Mouse (Mus musculus) limb, embryonic 12.5 days (tissue): ENCODE data around the gene Tmem150c. TPM values are rescaled to one million over a fixed set of nuclear protein-coding genes. Genes with fewer than 3 reads are reported as not detected.

Source experiments
- ATAC-seq: fragments of 200-750 bp; cut with Nextera tagmentation; 2 replicates; pipeline ENCODE4 v1.8.0; 2017; ENCODE audit warnings: low read depth, moderate TSS enrichment; ENCODE audit not compliant: insufficient number of reproducible peaks, insufficient read depth, low FRiP score, low TSS enrichment
- H3K27ac ChIP-seq: fragments of 300-500 bp; sonication (generic); 2 replicates; pipeline ENCODE4 v1.5.1; 2016; ENCODE audit warnings: mild to moderate bottlenecking, moderate library complexity
- H3K27me3 ChIP-seq: fragments of 300-500 bp; sonication (generic); 2 replicates; pipeline ENCODE4 v1.6.1; 2016; ENCODE audit warnings: mild to moderate bottlenecking, moderate library complexity
- H3K36me3 ChIP-seq: fragments of 300-500 bp; sonication (generic); 2 replicates; pipeline ENCODE4 v1.6.1; 2016; ENCODE audit warnings: mild to moderate bottlenecking, moderate library complexity
- H3K4me1 ChIP-seq: fragments of 300-500 bp; sonication (generic); replicated peaks from 2 replicates; pipeline ENCODE4 v1.6.1; 2016
- H3K4me2 ChIP-seq: fragments of 300-500 bp; sonication (generic); 2 replicates; pipeline ENCODE4 v1.6.1; 2016; ENCODE audit warnings: mild to moderate bottlenecking, moderate library complexity
- H3K4me3 ChIP-seq: fragments of 300-500 bp; sonication (generic); replicated peaks from 2 replicates; pipeline ENCODE4 v1.5.1; 2016; ENCODE audit warnings: mild to moderate bottlenecking
- H3K9ac ChIP-seq: fragments of 300-500 bp; sonication (generic); replicated peaks from 2 replicates; pipeline ENCODE4 v1.6.1; 2016; ENCODE audit warnings: mild to moderate bottlenecking, moderate library complexity
- H3K9me3 ChIP-seq: fragments of 300-500 bp; sonication (generic); 2 replicates; pipeline ENCODE4 v1.6.1; 2016; ENCODE audit warnings: mild to moderate bottlenecking, moderate library complexity
- WGBS: fragments of 180-500 bp; shearing (Covaris S2); methylation state at CpG from one replicate; pipeline ENCODE4 v1.1.7; 2016; 5-methylcytosine and 5-hydroxymethylcytosine counted together
- polyA plus RNA-seq: library from polyadenylated mRNA; unstranded; fragments of >200 nt; fragmentation: Nextera tagmentation; extraction: Ambion mirVana; gene quantifications from 2 replicates; pipeline ENCODE4 v1.2.1, GENCODE M21; 2016

The Tmem150c gene
- polyA plus RNA-seq, 1 experiment from 2014 or later = 2.4 TPM

DNA sequence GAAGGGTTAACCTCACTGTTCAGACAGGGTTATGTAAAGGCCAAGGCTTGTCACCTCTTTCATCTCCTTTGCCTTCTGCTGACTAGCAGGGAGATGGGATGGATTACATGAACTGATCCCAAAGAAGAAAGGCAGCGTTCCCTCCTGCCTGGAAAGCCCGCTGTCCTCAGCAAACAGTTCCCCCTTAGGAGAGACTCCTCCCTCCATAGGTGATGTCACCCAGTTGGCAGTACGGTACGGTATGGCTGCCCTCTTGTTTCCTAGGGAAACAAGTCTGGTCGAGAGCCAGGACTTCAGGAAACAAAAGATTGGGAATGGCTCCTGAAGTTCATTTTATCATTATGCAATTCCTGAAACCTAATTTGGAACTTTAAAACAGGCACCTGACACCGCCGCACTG lies 111.7 kb downstream of the Tmem150c start:
- 76% methylated on average over 7 of the region's 7 CpGs for WGBS
- Histone ChIP-seq H3K9ac (no peak overlapping the region), H3K4me1 (peaks cover 26% of the 10 kb centered on the region), H3K9me3 (peaks cover 6% of the 10 kb centered on the region; the same call in 1 of the 2 replicates), H3K27ac (no peak overlapping the region), H3K4me2 (no peak overlapping the region), H3K36me3 (peaks cover 21% of the 10 kb centered on the region; the same call in 1 of the 2 replicates), H3K27me3 (no peaks in the 10 kb centered on the region), H3K4me3 (no peak overlapping the region)
- ATAC-seq = no peak

- Histone ChIP-seq H3K9ac (no peak overlapping the region), H3K36me3 (peaks cover 17% of the 10 kb centered on the region; the same call in 1 of the 2 replicates), H3K27me3 (no peaks in the 10 kb centered on the region), H3K27ac (no peak overlapping the region), H3K4me1 (peaks cover 26% of the 10 kb centered on the region), H3K9me3 (peaks cover 6% of the 10 kb centered on the region; the same call in 1 of the 2 replicates), H3K4me3 (no peak overlapping the region), H3K4me2 (no peak overlapping the region)
- no peak for ATAC-seq
- WGBS = 67% methylated on average over 8 of the region's 8 CpGs
Measured at GRCm38 (mm10) chr5:100047143-100047640, 112.4 kb downstream of the Tmem150c start.

DNA sequence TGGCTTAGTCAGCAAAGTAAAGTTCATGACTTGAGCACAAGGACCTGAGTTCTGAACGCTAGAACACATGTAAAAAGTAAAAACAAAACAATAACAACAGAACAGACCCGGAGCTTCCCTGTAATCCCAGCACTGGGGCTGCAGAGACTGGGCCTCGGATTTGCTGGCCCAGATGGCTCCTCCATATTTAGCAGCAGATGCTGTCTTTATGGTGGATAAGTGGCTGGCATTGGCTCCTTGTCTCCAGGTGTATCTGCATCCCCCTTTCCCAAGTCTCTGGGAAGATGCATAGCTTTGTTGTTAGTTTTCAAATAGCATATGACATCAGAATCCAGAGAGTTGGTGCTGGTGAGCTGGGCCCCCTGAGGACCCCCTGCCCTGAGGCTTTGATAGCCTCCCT lies 113.5 kb downstream of the Tmem150c start:
- Histone ChIP-seq H3K27me3 (no peaks in the 10 kb centered on the region), H3K9me3 (peaks cover 6% of the 10 kb centered on the region; the same call in 1 of the 2 replicates), H3K4me1 (peaks cover 29% of the 10 kb centered on the region), H3K27ac (no peak overlapping the region), H3K36me3 (peaks cover 13% of the 10 kb centered on the region; the same call in 1 of the 2 replicates), H3K4me2 (no peak overlapping the region), H3K4me3 (no peak overlapping the region), H3K9ac (no peak overlapping the region)
- WGBS = 81% methylated on average over 3 of the region's 3 CpGs
- ATAC-seq = no peak

- peaks cover 35% of the 10 kb centered on the region for H3K4me1 ChIP-seq
- H3K4me2 ChIP-seq = no peak overlapping the region
- H3K27ac ChIP-seq = no peak overlapping the region
- WGBS = 83% methylated on average over 5 of the region's 5 CpGs
- no peak for ATAC-seq
- H3K9ac ChIP-seq = no peak overlapping the region
- H3K27me3 ChIP-seq = no peaks in the 10 kb centered on the region
- no peaks in the 10 kb centered on the region for H3K9me3 ChIP-seq
- H3K36me3 ChIP-seq = 0 out of 2 replicates have a peak, but pooled peaks cover 3% of the 10 kb centered on the region
- H3K4me3 ChIP-seq = no peak overlapping the region
Measured at GRCm38 (mm10) chr5:100044621-100045020, 115.0 kb downstream of the Tmem150c start.

- no peak for ATAC-seq
- Histone ChIP-seq H3K4me2 (no peak overlapping the region), H3K27ac (no peak overlapping the region), H3K4me1 (peaks cover 30% of the 10 kb centered on the region), H3K27me3 (no peaks in the 10 kb centered on the region), H3K4me3 (no peak overlapping the region), H3K36me3 (0 out of 2 replicates have a peak, but pooled peaks cover 3% of the 10 kb centered on the region), H3K9ac (no peak overlapping the region), H3K9me3 (no peaks in the 10 kb centered on the region)
- 82% methylated on average over 4 of the region's 4 CpGs for WGBS
Measured at GRCm38 (mm10) chr5:100044030-100044429, 115.6 kb downstream of the Tmem150c start.

DNA sequence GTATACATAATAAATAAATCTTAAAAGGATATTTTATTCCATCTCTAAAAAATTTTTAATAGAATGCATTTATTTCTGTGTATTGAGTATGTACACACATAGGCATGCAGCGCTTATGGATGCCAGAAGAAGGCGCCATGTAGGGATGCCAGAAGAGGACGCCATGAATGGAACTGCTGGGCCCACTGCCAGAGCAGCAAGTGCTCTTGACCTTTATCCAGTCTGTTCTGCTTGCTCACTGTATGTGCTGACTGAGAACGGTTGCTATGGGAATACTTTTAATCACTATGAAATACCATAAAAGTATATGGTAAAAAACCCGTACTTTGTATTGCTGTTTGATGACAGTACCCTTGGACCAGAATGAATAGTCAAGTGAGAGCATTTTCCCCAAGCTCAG lies 116.2 kb downstream of the Tmem150c start:
- no peak overlapping the region for H3K27ac ChIP-seq
- ATAC-seq = no peak
- H3K4me3 ChIP-seq = no peak overlapping the region
- no peaks in the 10 kb centered on the region for H3K27me3 ChIP-seq
- no peak overlapping the region for H3K4me2 ChIP-seq
- no peak overlapping the region for H3K9ac ChIP-seq
- H3K4me1 ChIP-seq = peaks cover 24% of the 10 kb centered on the region
- H3K36me3 ChIP-seq = 0 out of 2 replicates have a peak, but pooled peaks cover 3% of the 10 kb centered on the region
- 88% methylated on average over 5 of the region's 5 CpGs for WGBS
- H3K9me3 ChIP-seq = no peaks in the 10 kb centered on the region

DNA sequence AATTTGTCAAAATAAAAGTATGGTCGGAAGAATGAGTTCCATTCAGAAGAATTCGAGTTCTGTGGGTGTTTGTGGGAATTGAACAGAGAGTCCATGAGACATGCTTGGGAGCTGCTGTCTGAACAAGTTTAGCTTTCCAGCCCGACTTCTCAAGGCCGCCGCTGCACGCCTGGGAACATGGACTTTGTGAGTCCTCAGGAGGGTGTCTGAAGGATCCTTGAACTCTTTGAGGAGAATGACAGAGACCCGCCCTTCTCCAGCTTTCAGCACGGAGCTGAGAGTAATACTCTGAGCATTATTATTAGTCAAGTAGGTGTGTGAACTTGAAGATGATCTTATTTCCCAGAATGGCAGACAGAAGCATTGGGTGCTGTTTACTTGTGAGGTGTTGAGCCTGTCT lies 117.1 kb downstream of the Tmem150c start:
- no peak overlapping the region for H3K4me3 ChIP-seq
- H3K4me1 ChIP-seq = peaks cover 18% of the 10 kb centered on the region; the same call in 1 of the 2 replicates
- H3K9me3 ChIP-seq = no peaks in the 10 kb centered on the region
- H3K27me3 ChIP-seq = no peaks in the 10 kb centered on the region
- H3K36me3 ChIP-seq = peaks cover 6% of the 10 kb centered on the region; the same call in 1 of the 2 replicates
- H3K4me2 ChIP-seq = no peak overlapping the region
- H3K9ac ChIP-seq = no peak overlapping the region
- no peak for ATAC-seq
- H3K27ac ChIP-seq = no peak overlapping the region
- 92% methylated on average over 8 of the region's 8 CpGs for WGBS

DNA sequence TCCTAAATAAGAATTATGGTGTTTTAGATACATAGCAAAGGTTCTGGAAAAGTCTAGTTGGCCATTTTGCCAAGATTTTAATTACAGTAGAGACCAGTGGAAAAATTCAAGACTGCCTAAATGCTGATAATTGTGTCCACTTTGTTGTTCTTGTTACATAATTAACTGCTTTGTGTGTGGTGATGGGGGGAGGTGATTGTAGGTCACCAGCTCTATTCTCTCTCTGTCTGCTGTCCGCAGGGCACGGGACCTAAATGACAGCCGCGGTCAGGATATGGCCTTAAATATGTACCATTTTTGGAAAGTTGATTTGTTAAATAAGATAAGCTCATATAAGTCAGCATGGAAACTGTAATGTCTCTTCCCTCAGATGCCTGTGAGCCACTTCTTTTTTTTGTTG lies 118.3 kb downstream of the Tmem150c start:
- Histone ChIP-seq H3K27me3 (no peaks in the 10 kb centered on the region), H3K9me3 (no peaks in the 10 kb centered on the region), H3K4me2 (peak overlapping the region; percentile 77), H3K9ac (no peak overlapping the region), H3K4me1 (peaks cover 23% of the 10 kb centered on the region), H3K36me3 (peaks cover 18% of the 10 kb centered on the region), H3K27ac (no peak overlapping the region), H3K4me3 (peak overlapping the region; percentile 93; the same call in 1 of the 2 replicates)
- WGBS = 92% methylated on average over 4 of the region's 4 CpGs
- no peak for ATAC-seq

DNA sequence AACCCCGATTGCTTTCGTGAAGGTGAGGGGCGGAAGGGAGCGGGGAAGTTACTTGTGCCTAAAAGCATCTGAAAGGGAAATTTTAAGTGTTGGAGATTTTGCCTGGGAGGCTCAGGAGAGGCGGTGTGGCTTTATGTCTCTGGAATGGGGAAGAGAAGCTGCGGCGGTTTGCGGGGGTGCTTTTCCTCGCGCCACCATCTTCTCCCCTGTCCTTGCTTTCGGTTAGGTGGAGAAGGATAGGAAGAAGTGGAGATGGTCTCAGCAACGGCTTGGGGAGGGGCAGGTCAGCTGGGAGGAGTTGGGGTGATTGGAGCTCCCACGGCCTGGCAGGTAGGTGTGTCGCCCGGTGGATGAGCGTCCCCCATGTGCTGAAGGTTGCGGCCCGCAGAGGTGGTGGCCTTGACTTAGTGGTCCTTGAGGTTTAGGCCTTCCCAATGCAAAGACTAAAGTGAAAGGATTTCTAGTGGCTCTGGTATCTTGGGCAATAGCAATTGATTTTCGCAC lies 119.3 kb downstream of the Tmem150c start:
- peaks cover 27% of the 10 kb centered on the region for H3K36me3 ChIP-seq
- H3K27me3 ChIP-seq = no peaks in the 10 kb centered on the region
- H3K4me3 ChIP-seq = peak overlapping the region; percentile 93
- peak overlapping the region; percentile 99 for H3K9ac ChIP-seq
- ATAC-seq = no peak
- no peaks in the 10 kb centered on the region for H3K9me3 ChIP-seq
- H3K4me2 ChIP-seq = peak overlapping the region; percentile 77
- under 1% methylated on average over 19 of the region's 19 CpGs for WGBS
- peaks cover 27% of the 10 kb centered on the region for H3K4me1 ChIP-seq
- H3K27ac ChIP-seq = peak overlapping the region; percentile 99

DNA sequence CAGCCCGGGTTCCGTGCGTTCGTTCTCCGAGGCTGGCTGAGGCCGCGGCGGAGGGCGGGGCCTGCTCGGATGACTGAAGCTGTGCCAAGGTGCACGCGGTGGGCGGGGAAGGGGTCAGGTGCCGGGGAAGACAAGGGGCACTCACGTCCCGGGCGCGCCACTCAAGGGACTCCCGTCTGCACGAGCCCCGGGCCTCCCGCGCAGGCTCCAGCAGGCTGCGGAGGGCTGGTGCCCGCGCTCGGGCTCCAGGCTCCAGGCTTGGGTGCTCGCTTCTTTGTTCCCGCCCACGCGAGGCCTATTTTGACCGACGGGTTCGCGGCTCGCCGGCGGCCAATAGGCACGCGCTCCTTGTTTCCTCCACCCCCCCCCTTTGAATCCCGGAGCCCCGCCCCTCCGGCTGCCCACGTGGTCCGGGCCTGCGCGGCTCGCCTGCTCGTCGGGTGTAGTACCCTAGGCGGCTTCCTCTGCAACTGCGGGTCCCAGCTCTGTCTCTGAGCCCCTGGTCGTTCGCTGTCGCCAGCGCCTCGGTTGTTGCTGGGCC lies 119.9 kb downstream of the Tmem150c start, which contains the start of the genes Hnrnpdl and Enoph1:
TSS of gene Hnrnpdl (minus strand) at position 63 of the 541 bp plus-strand sequence.
TSS of gene Enoph1 (plus strand) at position 384 of the 541 bp plus-strand sequence.
- Histone ChIP-seq H3K9ac (peak within 1 kb of the TSS; percentile 99), H3K27me3 (no peaks in the 10 kb centered on the region), H3K27ac (peak within 1 kb of the TSS; percentile 99), H3K4me3 (peak within 1 kb of the TSS; percentile 93), H3K9me3 (no peaks in the 10 kb centered on the region), H3K36me3 (peaks cover 33% of the 10 kb centered on the region), H3K4me1 (peaks cover 30% of the 10 kb centered on the region), H3K4me2 (peak within 1 kb of the TSS; percentile 97)
- ATAC-seq = peak; percentile 88
- under 1% methylated on average over 57 of the region's 57 CpGs for WGBS

DNA sequence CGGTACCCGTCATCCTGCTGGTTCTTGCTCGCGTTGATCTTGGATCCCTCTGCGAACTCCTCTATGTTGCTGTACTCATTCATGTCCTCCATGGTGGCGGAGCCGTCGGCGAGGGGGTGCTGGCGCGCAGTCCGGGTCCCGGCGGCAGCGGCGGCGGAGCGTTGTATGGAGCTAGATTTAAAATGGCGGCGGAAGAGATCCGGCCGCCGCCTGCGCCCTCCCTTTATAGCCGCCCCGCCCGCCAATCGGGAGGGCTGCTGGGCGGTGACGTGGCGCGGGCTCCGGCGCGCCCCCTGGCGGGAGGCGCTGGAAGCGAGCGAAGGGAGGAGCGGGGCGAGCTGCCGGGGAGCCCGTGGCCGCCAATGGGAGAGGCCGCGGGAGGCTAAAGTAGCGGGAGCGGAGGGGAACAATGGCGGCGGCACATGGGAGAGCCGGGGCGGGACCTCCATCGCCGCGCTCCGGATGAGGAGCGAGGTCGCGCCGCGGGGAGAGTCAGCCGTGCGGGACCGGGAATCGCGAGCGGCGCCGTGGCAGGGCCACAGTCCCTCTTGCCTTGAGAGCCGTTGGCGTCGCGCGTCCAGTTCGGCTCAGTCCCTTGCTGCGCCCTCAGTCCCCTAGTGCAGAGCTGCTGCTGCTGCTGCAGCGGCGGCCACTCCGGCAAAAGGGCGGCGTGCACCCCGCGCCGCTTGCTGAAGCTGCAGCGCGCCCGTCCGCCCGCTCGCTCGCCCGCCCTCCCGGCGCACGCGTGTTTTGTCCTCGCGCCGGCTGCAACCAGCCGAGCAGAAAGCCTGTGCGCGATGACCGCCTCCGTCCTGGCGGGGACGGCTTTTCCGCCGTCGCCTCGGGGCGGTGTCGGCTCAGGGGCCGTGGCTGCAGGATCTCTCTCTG lies 120.7 kb downstream of the Tmem150c start:
- under 1% methylated on average over 113 of the region's 113 CpGs for WGBS
- H3K9me3 ChIP-seq = no peaks in the 10 kb centered on the region
- peak overlapping the region; percentile 99 for H3K27ac ChIP-seq
- H3K36me3 ChIP-seq = peaks cover 41% of the 10 kb centered on the region
- peak overlapping the region; percentile 99 for H3K9ac ChIP-seq
- peak overlapping the region; percentile 97 for H3K4me2 ChIP-seq
- H3K27me3 ChIP-seq = no peaks in the 10 kb centered on the region
- peak overlapping the region; percentile 93 for H3K4me3 ChIP-seq
- peaks cover 30% of the 10 kb centered on the region for H3K4me1 ChIP-seq
- ATAC-seq = peak; percentile 73
